Mouse (Mus musculus) bone marrow macrophage, adult 2 months (primary cell): ENCODE data around the gene Aff1.

Source experiments
- CTCF ChIP-seq: IDR thresholded peaks from 2 replicates; pipeline ENCODE4 v1.5.1; 2012; ENCODE audit warnings: low read depth, mild to moderate bottlenecking, low read length, moderate library complexity
- POLR2A ChIP-seq: IDR thresholded peaks from 2 replicates; pipeline ENCODE4 v1.6.1; 2012; ENCODE audit warnings: mild to moderate bottlenecking, low read depth, low read length, borderline replicate concordance

DNA sequence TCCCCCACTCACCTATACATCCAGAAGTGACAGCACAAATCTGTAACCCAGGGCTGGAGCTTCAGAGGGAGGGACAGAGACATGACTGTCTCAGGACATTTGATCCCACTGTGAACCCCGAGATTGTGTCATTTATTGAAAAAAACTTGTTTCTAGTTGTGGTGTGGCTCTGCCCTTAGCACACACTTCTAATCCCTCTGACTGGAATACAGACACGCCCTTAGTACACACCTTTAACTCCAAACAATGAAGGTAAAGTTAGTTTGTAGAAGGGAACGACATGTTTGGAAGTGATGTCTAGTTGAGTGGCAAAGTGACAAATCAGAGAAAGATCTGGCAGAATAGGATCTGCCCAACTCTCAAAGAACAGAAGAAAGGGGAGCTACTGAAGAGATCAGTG, 20.3 kb upstream of the Aff1 start:
- TF ChIP-seq CTCF (no peak), POLR2A (no peak)
